Mouse (Mus musculus): ENCODE results near the gene Fam173a. TPM values are rescaled to one million over a fixed set of nuclear protein-coding genes. Genes with fewer than 3 reads are reported as not detected.
"Not testable (repeated sequence)": the region's sequence is repeated elsewhere in the genome, so short reads cannot be mapped to it uniquely, and the experiment has no call there.

The Fam173a gene
- total RNA-seq, 2 experiments from 2014 or later: 80.2 to 80.3 TPM

DNA sequence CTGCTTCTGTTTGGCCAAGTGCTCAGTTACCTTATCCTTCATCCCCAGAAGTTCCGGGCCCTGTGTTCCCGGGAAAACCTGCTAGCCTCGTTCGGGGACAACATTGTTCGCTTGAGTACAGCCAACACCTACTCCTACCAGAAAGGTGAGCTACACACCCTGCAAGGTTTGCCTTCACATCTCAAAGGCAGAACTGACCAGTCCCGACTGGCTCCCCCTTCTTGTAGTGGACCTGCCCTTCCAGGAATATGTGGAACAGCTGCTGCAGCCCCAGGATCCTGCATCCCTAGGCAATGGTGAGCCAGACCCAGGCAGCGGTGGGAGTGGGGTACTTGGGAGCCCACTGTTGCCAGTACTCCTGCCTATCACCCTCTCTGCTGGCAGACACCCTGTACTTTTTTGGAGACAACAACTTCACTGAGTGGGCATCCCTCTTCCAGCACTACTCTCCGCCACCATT, 36.9 kb upstream of the Fam173a start:
- no peak for DNase-seq (ENCODE audit: low spot score in 2 of 2)

DNA sequence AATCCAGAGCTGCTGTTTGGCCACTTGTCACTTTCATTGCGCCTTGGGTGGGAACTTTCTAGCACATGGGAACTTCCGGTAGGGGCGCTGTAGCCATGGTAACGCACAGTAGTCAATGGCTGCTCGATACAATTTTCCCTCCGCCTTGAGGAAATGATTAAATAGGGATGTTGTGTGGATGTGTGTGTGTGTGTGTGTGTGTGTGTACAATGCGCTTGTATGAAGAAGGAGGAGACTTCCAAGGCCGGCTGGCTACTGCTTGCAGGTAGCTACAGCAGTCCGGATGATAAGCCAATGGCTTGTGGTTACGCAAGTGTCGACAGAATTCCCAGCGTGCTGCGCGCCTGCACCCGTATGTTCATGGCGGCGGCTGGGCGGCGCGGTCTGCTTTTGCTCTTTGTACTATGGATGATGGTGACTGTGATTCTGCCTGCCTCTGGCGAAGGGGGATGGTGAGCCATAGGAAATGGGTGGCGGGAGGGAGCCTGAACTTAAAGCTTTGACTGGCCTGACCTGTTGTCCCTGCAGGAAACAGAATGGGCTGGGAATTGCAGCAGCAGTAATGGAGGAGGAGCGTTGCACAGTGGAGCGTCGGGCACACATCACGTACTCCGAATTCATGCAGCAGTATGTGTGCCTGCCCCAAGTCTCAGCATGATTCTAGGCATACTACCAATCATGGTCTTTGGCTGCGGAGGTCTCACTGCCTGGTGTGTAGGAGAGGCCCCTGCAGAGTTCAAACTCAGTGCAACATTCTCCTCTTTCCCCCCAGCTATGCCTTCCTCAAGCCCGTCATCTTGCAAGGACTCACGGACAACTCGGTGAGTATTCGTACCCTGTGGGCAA, 36.2 kb upstream of the Fam173a start, which contains the start of gene Jmjd8:
Jmjd8 (plus strand) TSS at position 156 of the 846 bp plus-strand sequence.
- DNase-seq (ENCODE audit: low spot score in 2 of 2): peak; percentile 84 to 85

DNA sequence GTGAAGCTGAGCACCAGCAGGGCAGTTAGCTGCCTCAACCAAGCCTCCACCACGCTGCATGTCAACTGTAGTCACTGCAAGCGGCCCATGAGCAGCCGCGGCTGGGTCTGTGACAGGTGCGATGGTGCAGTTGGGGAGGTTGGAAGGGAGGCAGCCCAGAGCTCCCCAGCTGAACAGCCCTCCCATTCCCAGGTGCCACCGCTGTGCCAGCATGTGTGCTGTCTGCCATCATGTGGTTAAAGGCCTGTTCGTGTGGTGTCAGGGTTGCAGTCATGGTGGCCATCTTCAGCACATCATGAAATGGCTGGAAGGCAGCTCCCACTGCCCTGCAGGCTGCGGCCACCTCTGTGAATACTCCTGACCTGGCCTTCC, 35.5 kb upstream of the Fam173a start:
- no peak for DNase-seq (ENCODE audit: low spot score in 2 of 2)

DNA sequence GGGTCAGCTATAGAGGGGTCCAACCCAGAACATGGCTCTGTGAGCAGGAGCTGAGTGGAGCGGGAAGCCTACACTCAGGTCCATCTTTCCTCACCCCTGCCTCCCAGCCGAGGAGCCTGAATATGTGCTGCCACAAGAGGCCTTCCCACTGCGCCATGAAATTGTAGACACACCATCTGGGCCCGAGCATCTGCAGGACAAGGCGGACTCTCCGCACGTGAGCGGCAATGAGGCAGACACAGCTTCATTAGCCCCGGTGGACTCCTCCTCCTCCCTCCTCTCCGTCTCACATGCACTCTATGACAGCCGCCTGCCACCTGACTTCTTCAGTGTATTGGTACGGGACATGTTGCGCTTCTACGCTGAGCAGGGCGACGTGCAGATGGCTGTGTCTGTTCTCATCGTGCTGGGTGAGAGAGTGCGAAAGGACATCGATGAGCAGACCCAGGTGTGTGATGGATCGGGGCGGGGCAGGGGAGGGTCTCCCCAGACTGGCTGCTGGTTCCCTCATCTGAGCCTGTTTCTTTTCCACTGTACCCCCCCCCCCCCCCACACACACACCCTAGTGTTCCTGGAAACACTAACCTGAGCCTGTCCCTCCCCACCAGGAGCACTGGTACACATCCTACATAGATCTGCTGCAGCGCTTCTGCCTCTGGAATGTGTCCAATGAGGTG, 35.0 kb upstream of the Fam173a start:
- no peak for DNase-seq (ENCODE audit: low spot score in 2 of 2)

DNA sequence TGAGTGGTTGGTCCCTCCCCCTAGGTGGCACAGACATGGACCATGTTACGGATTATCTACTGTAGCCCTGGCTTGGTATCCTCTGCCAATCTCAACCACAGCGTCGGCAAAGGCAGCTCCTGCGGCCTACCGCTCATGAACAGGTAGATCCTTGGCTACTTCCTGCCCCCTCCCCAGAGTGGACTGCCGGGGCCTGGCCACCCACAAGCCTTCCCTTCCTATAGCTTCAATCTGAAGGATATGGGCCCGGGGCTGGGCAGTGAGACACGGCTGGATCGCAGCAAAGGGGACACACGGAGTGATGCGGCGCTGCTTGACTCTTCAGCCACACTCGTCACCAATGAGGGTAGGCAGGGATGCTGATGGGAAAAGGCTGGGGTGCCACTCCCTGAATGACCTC, 34.3 kb upstream of the Fam173a start:
- no peak for DNase-seq (ENCODE audit: low spot score in 2 of 2)

DNA sequence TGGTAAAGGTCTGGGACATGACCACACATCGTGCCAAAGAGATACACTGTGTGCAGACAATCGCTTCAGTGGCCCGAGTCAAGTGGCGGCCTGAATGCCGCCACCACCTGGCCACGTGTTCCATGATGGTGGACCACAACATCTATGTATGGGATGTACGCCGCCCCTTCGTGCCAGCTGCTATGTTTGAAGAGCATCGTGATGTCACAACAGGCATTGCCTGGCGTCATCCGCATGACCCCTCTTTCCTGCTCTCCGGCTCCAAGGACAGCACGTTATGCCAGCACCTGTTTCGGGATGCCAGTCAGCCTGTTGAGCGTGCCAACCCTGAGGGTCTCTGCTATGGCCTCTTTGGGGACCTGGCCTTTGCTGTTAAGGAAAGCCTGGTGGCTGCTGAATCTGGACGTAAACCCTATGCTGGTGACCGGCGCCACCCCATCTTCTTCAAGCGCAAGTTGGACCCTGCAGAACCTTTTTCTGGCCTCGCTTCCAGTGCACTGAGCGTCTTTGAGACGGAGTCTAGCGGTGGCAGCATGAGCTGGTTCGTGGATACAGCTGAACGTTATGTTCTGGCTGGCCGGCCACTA, 33.4 kb upstream of the Fam173a start:
- DNase-seq (ENCODE audit: low spot score in 2 of 2): no peak

DNA sequence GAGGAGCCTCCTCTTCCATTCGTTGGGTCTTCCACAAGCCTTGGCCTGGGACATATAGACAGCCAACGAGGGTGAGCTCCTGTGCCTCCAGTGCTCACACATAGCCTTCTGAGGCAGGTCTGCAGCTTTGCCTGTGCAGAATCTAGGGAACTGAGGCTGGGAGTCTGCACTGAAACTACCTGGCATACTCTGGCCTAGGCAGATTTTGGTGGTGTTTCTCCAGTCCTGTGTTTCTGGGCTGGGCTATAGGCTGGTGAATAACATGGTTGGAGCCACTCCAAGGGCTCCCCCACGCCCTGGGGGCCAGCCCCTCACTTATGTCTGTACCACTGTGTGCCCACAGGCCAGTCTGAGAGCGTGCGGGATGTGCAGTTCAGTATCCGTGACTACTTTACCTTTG, 32.6 kb upstream of the Fam173a start:
- no peak for DNase-seq (ENCODE audit: low spot score in 2 of 2)

DNA sequence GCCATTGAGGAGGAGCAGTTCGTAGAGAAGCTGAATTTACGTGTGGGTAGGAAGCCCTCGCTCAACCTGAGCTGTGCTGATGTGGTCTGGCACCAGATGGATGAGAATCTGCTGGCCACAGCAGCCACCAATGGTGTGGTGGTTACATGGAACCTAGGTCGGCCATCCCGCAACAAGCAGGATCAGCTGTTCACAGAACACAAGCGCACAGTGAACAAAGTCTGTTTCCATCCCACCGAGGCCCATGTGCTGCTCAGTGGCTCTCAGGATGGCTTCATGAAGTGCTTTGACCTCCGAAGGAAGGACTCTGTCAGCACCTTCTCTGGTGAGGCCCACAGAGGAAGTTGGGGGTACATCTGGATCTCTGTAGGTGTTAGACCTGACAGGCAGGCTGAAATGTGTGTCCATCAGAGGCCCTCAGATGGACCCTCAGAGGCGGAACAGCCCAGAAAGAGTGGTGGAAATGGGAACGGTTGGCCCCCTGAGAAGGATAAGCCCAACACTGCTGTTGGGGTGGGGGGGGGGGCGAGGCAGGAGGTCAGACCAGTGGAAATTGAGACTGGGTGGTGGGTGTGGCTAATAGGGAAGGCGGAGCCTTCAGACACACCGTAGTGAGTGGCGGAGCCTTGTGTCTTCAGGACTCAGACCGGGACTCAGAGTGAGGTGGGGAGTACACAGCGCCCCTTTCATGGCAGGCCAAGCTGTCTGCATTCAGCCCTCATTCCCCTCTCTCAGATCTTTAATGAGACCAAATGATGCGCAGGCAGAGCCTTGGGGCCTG, 31.9 kb upstream of the Fam173a start:
- DNase-seq (ENCODE audit: low spot score in 2 of 2): no peak

- DNase-seq (ENCODE audit: low spot score in 2 of 2): peak; percentile 78 to 90
Observed at GRCm38 (mm10) chr17:25823452-25823851, 30.8 kb upstream of the Fam173a start, which contains the start of gene Wdr24. Wdr24 (plus strand) TSS chr17:25823627.

GRCm38 (mm10) chr17:25818851-25819780, 26.4 kb upstream of the Fam173a start:
- DNase-seq (ENCODE audit: low spot score in 2 of 2): no peak

GRCm38 (mm10) chr17:25817662-25818061, 25.0 kb upstream of the Fam173a start:
- no peak for DNase-seq (ENCODE audit: low spot score in 2 of 2)

- peak; percentile 70 to 80 for DNase-seq (ENCODE audit: low spot score in 2 of 2)
Observed at GRCm38 (mm10) chr17:25813471-25813870, 20.8 kb upstream of the Fam173a start.

- no peak for DNase-seq (ENCODE audit: low spot score in 2 of 2)
Observed at GRCm38 (mm10) chr17:25810890-25811289, 18.2 kb upstream of the Fam173a start.

DNA sequence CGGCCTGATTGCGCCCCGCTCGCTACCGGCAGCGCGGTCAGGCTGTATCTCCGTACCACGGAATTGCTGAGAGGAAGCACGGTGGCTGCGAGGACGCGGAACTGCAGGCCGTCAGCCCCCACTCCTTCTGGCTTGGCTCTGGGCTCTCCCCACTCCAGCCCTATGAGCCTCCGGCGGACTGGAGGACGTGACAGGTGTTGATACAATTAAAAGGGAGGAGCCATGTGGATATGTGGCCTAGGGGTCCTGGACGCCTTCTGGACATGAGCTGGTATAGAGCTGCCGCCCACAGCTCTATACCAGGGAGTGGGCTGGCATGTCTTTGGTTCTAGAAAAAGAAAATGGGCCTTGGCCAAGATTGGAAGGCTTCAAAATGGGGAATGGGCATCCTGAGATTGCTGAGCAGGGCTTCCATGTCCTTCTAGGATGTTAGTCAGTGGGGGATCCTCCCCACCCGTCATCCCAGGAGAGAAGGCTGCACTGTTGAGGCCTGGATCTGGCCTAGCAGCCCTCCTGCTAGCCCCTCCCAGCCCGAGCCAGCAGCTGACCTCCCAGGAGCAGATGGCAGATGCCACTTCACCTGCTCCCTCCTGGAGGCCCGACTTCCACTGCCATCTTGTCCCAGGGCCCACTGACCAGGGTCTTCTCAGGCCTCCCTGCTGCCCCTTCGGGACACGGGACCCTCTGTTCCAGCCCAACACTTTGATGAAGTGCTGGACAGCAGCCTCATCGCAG, 17.1 kb upstream of the Fam173a start:
- DNase-seq (ENCODE audit: low spot score in 2 of 2): no peak

DNA sequence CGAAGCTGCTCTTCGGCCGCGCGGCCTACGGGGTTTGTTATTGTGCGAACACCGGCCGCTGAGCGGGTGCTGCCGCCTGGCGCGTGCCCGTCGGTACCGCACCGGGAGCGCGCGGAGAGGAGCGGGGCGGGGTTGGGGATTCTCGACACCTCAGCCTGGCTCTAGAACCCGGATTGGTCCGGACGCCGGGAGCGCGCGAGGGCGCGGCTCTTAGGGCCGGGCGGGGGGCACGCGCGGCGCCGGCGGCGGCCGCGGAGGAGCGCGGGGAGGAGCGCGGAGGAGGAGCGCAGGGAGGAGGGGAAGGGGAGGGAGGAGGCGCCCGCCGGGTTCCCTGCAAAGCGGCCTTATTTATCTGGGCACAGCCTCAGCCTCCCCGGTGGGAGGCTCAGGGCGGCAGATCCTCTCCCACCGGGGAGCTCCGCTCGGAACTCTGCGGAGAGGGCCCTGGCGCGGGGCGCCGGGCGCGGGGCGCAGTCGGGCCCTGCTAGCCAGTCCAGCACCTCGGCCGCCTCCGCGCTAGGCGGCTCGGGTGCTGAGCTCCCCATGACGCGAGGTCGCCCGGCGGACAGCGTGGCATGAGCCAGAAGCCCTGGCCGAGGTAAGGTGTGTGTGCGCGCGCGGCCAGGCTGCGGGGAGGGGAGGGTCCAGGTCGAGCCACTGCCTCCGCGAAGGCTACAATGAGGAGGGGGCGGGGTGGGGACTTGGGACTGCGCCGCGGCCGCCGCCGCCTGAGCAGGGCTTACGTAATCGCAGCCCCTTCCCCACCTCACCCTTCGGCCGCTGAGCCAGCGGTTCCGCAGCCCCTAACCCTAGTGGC, 16.3 kb upstream of the Fam173a start, which contains the start of gene Fbxl16:
Fbxl16 (plus strand) TSS at position 297 of the 817 bp plus-strand sequence.
- peak; percentile 86 to 93 for DNase-seq (ENCODE audit: low spot score in 2 of 2)

- DNase-seq (ENCODE audit: low spot score in 2 of 2): no peak
Observed at GRCm38 (mm10) chr17:25808028-25808427, 15.3 kb upstream of the Fam173a start.

DNA sequence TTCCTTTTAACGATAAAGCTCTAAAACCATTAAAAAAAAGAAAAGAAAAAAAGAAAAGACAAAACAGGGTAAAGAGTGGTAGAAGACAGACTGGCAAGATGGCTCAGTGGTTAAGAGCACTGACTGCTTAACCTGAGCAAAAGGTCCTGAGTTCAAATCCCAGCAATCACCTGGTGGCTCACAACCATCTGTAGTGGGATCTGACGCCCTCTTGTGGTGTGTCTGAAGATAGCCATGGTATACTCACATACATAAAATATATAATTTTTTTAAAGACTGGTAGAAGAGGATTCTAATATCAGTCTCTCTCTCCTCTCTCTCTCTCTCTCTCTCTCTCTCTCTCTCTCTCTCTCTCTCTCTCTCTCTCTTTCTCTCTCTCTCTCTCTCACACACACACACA, 14.8 kb upstream of the Fam173a start:
- not testable (repeated sequence) for DNase-seq (ENCODE audit: low spot score in 2 of 2)

GRCm38 (mm10) chr17:25806507-25806906, 13.8 kb upstream of the Fam173a start:
- DNase-seq (ENCODE audit: low spot score in 2 of 2): no peak

Data from layer of hippocampus, postnatal 14 days (tissue).